Mouse (Mus musculus) liver, postnatal 0 days (tissue): ENCODE data around the gene Klrb1b.
A peak's percentile ranks its signal among the peaks of the same experiment; 100 is the strongest.

ENCODE experiments used
- CTCF ChIP-seq: sonication (generic); IDR thresholded peaks from 2 replicates; pipeline ENCODE4 v1.5.1; 2016; ENCODE audit warnings: antibody characterized with exemption, low read depth
- EP300 ChIP-seq: IDR thresholded peaks from 2 replicates; pipeline ENCODE4 v1.6.1; 2016; ENCODE audit warnings: antibody characterized with exemption, low read depth, mild to moderate bottlenecking

- no peak for TF ChIP-seq CTCF
- 0 out of 2 replicates have a peak, but pooled peaks have one; percentile 23 for TF ChIP-seq EP300
Observed at GRCm38 (mm10) chr6:128856250-128856649, 30.1 kb upstream of the Klrb1b start.
